Mouse (Mus musculus) spleen, adult 12 weeks (tissue): Measurements from ENCODE around the gene Slc39a13.
A peak's percentile ranks its signal among the peaks of the same experiment; 100 is the strongest.

Experiments used
- DNase-seq: peaks from one replicate; pipeline ENCODE4 v3.0.0; 2022; ENCODE audit warnings: low spot score

Gene Slc39a13

GRCm38 (mm10) chr2:91088987-91089386 is 18.8 kb upstream of the Slc39a13 start:
- DNase-seq, result no peak

DNA sequence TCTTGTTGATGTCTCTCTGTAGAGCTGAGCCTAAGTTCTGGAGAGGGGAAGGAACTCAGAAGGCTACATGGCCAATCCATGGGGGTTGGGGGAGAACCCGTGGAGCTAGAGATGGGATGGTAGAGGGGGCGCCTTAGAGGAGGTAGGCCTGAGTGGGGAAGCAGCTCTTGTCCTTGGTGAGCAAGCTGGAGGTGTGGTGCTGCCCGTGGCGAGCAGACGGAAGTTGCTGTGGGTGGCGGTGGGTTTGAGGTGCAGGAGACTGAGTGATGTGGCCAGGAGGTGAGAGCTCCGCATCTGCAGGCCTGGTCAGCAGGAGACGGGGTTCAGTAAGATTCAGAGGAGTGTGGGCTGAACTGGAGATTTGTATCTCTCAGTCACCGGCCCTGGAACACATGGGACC is 17.2 kb upstream of the Slc39a13 start:
- DNase-seq, result no peak

DNA sequence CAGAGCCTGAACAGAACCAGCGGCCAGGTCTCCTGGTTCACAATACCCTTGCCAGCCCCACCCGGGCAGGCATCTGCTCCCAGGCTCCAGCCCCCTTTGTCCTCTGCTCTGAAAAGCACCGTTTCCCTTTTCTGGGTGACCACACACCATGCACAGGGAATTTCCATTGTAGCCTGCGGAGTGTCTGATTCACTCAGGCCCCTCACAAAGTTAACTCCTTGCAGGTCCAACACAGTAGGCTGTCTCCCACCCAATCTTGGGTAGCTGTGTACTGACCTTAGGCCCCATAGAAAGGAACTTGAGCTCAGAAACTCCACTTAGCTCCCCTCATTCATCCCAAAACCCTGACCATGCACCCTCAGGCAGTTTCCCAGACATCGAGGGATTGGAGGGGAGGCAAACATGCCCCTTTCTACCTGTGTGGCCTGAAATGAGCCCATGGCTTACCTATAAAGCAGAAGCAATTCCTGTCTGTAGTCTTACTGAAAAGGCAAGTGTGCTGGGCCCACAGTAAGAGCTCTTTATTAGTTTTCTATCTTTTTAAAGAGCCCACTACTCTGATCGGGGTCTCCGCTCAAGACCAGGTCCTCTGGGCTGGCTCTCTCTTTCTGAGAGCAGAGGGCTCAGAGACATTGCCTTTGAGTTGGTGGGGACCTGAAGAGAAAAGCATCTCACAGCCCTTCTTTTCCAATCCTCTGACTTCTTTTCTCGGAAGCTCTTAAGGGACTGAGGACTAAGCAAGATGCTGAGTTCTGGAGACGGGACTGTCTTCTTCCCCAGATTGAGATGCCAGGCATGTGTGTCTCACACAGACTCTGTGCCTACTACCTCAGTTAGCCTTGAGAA is 16.4 kb upstream of the Slc39a13 start:
- no peak for DNase-seq

- DNase-seq, result no peak
Observed at GRCm38 (mm10) chr2:91085494-91086391, 15.5 kb upstream of the Slc39a13 start.

- no peak for DNase-seq
Observed at GRCm38 (mm10) chr2:91084179-91084820, 14.1 kb upstream of the Slc39a13 start.

GRCm38 (mm10) chr2:91083366-91083940 is 13.2 kb upstream of the Slc39a13 start:
- DNase-seq, result no peak

DNA sequence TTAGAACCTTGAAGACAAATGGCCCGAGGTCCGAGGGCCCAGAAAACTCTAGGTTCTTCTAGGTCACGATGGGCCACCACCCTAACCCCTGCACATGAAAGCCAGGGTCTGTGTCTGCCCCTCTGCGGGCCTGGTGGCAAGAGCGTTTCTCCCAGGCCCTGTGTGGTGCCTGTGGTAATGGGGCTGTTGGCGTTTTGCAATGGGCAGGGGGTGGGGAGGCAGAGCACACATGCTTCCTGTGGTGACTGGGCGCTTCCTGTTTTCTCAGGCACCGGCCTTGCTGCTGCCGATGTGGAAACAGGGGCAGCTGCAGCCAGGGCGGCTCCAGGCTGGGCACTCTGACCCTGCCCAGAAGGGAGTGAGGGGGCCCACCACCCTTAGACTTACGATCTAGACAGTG is 12.6 kb upstream of the Slc39a13 start:
- peak; percentile 42 for DNase-seq

DNA sequence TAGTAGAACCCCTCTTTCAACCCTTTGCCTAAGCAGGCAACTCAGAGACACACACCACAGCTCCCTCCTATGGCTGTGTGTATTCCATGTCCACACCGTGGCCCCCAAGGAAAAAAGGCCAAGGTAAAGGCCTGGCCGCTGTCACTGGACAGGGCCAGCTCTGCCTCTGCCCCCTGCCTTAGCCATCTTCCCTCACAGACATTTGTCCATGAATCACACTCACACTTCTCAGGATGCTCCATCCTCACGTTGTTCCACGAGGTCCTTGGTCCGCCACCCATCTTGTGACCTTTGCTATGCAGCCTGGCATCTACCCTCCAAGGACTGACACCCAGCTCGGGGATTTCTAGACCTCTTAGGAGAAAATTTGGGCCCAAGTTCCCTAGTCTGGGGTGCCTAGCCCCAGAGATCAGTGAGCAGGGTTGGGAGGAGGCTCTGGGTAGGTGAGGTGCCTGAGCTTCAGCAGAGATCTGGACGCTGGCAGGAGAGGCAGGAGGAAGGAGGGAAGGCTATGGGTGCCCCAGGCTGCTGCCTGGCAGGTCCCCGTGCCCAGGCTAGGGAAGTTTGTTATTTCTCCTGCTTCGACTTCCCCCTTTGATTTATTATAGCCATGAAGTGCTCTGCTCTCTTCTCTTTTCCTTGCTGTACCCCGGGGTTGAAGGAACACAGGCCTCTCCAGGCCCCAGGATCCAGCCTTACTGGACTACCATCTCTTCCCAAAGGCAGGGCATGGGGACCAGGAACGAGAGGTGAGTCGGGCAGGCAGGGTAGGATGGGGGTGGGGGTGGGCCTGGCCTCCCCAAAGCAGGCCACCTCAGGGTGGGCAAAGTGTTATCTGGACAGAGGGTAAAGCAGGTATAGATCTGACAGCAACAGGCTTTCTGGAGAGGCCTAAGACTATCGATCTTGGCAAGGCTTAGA is 11.8 kb upstream of the Slc39a13 start, which contains the start of gene Spi1:
TSS of gene Spi1 (plus strand) at position 616 of the 921 bp plus-strand sequence.
- no peak for DNase-seq

DNA sequence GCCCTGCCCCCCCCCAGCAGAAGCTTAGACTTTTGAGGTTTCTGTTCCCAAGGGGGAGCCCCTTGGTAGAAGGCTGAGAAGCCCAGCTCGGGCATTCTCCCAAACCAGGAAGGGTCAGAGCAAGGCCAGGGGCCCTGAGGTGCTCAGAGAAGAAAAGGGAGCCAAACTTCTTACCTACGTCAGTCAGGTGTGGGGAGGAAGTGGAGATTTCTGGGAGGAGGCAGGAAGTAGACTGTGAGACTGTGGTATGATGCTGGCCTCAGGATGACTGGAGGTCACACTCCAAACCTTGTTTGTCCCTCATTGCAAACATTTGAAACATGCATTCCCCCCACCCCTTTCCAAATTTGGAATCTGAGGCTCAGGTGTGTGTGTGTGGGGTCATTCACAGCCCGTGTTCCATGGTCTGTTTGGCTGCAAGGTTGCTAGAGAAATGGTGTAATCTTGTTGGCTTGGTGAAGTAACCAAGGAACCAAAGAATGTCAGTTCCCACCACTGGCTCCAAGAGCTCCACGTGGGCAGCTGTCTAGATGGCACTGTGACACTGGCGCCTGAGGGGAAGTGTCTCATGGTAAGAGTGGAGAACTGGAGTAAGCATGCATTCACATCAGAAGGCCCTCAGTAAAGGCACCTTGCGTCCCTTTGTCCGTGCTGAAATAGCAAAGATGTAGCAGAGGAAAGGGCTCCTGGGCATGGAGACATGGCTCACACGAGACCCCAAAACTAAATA is 10.7 kb upstream of the Slc39a13 start:
- DNase-seq, result no peak

DNA sequence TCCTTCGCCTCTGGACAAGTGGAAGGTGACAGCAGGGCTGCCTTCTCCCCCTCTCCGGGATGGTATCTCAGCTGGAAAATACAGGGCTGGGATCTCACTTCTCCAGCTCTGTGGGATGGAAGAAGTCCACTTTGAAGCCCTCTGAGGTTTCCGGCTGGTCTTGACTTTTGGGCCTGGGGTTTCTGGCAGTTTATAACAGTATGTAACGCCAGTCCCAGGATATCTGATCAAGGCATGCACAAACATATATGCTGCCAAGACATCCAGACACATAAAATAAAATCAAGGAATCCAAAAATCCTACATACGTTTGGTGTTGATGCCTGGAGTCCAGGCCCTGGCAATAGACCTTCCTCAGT is 8.8 kb upstream of the Slc39a13 start:
- DNase-seq, result no peak

DNA sequence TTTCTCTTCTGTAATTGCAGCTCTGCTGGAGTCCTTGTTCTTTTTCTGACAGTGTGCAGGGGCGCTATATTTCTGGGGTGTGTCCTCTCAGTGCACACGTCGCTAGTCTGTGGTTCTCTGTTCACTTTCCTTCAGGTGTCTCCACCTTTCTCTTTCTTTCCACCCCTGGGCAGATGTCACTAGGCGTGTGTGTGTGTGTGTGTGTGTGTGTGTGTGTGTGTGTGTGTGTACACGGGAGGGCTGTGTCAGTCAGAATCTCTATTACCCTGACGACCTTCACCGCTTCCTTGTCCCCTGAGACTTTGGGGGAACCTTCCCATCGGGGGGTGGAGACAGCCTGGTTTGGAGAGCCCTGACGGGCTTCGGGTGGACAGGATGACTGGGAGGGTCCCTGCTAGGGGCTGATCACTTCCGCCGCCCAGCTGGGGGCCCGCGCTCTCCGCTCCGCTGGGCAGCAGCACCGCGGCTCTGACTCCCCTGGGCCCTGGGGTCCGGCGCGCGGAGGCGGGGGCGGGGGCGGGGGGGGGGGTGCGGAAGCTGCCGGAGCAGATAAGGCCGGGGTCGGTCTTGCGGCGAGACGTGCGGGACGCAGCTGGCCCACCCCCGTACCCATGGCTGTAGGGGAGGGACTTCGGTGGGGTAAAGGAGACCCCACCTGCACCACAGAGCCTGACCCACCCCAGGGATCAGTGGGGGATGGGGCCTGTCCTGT is 8.3 kb upstream of the Slc39a13 start:
- DNase-seq, result no peak

DNA sequence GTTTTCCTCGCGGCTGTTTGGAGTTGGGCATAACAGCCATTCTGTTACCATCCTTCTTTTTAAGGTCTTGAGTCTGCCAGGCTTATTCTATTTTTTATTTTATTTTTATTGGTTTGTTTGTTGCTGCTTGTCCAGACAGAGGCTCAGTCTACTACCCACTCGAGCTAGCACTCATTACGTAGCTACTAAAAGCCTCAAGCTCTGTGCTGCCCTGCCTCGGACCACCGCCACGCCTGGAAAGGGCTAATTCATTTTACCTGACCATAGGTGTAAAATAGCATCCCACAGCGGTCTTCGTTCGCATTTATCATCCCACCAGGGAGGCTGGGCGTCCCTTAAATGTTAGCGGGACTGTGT is 7.7 kb upstream of the Slc39a13 start:
- DNase-seq, result no peak

DNA sequence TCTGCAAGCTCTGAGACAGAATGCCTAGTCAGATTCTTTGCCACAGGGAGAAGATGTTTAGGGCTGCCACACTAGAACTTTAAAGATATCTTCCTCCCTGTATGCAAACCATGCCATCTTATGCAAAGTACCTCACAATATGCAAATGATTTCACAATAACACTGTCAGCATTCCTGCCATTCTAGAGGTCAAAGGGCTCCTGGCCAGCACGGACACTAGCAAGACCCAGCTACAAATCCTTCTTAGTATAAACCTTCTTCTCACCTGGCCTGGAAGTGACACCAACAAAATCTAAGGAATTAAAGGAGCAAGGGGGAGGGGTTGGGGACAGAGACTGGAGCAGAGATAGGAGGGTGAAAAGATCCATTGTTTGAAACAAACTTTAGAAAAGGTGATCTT is 1.9 kb upstream of the Slc39a13 start:
- no peak for DNase-seq

DNA sequence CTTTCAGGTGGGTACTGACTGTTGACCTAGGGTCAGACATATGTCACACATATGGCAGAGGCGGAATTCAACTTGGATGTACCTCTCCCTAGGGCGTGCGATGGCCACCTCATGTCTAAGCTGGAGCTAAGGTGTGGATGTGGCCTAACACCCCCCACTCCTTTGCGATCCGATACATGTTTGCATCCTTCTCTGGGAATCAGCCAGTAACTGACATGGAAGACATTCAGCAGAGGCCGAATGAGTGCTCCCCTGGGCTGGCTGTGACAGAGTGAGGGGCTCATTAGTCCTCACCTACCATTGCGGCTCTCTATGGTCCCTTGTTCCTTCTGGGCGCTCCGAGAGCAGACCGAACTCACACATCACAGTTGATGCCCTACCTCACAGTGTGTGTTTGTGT is 842 bp upstream of the Slc39a13 start:
- DNase-seq, result no peak

- DNase-seq, result no peak
Observed at GRCm38 (mm10) chr2:91069306-91070000, 764 bp downstream of the Slc39a13 start.

GRCm38 (mm10) chr2:91068872-91069165 is 1.4 kb downstream of the Slc39a13 start:
- DNase-seq, result no peak

DNA sequence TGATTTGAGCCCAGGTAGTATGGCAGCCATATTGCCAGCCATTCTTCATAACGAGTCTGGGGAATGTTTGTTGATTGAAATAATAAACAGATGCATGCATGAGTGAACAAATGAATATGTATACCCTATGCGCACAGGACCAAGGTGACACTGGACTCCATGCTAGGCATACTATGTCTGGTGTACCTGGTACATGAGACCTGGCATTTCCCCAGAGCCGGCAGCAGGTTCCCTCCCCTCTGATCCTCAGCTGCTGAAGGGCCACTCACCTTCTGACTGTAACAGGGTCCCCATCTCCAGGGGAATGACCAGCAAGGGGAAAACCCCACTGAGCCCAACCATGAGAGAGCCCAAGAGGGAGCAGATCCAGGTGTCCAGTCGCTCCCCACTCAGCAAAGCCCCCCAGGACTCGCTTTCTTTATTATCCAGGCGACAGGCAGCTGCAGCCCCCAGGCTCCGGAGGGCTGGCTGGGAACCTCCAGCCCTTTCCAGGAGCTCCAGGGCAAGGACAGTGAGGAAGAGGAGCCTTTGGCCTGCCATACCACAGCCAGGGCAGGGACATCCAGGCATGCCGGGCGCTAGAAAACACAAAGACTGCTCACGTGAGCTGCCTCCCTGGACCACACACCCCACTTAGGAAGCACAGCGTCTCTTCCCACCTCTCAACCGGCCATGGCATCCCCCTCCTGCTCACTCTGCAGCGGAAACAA is 1.9 kb downstream of the Slc39a13 start:
- no peak for DNase-seq

- no peak for DNase-seq
Observed at GRCm38 (mm10) chr2:91066455-91066854, 3.8 kb downstream of the Slc39a13 start.

DNA sequence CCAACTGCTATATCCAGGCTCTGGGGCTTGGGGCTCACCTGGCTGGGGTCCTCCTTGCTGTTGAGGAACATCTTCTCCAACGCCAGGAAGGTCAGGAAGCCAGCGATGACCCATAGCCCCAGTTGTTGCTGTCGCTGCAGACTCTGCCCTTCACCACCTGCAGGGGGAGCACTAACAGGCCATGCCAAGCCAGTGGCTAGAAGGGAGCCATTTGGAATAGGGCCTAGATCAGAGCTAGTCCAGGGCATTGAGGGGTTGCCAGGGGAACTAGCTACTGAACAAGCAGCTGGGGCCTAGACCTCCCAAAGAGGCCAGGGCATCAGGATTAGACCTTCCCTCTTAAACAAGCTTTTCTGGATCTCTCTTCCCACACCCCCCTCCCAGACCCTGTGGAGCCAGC is 4.7 kb downstream of the Slc39a13 start:
- no peak for DNase-seq
